Mouse (Mus musculus): Measurements from ENCODE around the gene Hspa12a.

- TF ChIP-seq POLR2A (IDR thresholded peaks at IDR 0.05; ENCODE audit: low read depth, low read length) = no peak
- TF ChIP-seq CTCF (IDR thresholded peaks at IDR 0.05; ENCODE audit: extremely low read depth, insufficient read depth, insufficient read length, insufficient replicate concordance) = no peak
These were observed 120.2 kb downstream of the Hspa12a start for GRCm38 (mm10) chr19:58823301-58823700.

All from spleen, adult 2 months (tissue).